Comparison of ENCODE assay signal across 10 mouse cellular contexts in the genomic region with DNA sequence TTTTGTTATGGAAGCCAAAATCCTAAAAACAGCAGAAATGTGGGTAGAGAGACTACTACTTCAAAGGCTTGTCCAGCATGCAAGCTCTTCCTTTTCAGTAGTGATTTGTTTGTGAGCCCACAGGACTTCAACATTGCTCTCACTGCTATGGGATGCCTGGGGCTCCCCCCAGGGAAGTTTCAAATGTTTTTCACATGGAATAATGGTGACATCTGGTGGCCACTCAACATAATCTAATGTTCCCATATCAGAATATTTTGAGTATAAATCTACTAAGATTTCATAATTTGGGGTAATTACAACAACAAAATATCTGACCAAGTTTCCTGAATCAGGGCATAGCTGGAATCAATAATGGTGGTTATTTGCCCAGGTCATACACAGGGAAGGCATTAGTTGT.
A peak's percentile ranks its signal among the peaks of the same experiment; 100 is the strongest.
DNase-seq lines count a peak whose midpoint lies in the region; ATAC-seq and TF ChIP-seq lines count a peak whose summit lies in the region.
"Had no signal": no experiment of that assay in that cellular context is flagged by ENCODE, and none has a peak within 500 bp of the region (broad histone marks: within the 10 kb centered on the region; RNA-seq: fewer than 3 reads in every experiment).

No protein-coding gene starts in this region.

- H3K9me3 ChIP-seq in kidney, embryonic 15.5 days (replicated peaks), result no peaks in the 10 kb centered on the region; the same call in 1 of the 2 replicates
- H3K9me3 ChIP-seq: heart, embryonic 13.5 days; stomach, embryonic 15.5 days had no signal

- no peaks in the 10 kb centered on the region for H3K4me1 ChIP-seq in kidney, embryonic 15.5 days
- H3K4me1 ChIP-seq in thymus, adult 2 months (replicated peaks; ENCODE audit: control insufficient read depth, insufficient read depth, low read length), result no peaks in the 10 kb centered on the region
- H3K4me1 ChIP-seq: heart, embryonic 13.5 days; stomach, embryonic 15.5 days had no signal

- H3K4me2 ChIP-seq in kidney, embryonic 15.5 days, result no peak overlapping the region
- H3K4me2 ChIP-seq: heart, embryonic 13.5 days; stomach, embryonic 15.5 days had no signal

- TF ChIP-seq POLR2A in brain, embryonic 14.5 days (IDR thresholded peaks at IDR 0.05; ENCODE audit: borderline replicate concordance, extremely low read depth, insufficient read depth, insufficient read length, poor library complexity, severe bottlenecking), result no peak
- TF ChIP-seq POLR2A in thymus, adult 2 months (IDR thresholded peaks at IDR 0.05; ENCODE audit: control insufficient read depth, extremely low read depth, insufficient read depth, low read length, poor library complexity), result no peak

- peak; percentile 9 to 15 for DNase-seq in cerebellum, postnatal 14 days
- no peak for DNase-seq in cerebellum, adult 9-11 months
- peak; percentile 12 to 17 for DNase-seq in kidney, postnatal 4 days
- peak; percentile 45 for DNase-seq in 3T3-L1 (ENCODE audit: low read depth, low spot score)
- DNase-seq in brain, embryonic 14.5 days (ENCODE audit: low read depth), result peak; percentile 38
- DNase-seq in thymus, adult 2 months, result no peak
- DNase-seq in cerebellum, postnatal 36 days, result no peak

- peak; percentile 20; the same call in 1 of the 2 replicates for TF ChIP-seq CTCF in brain, embryonic 14.5 days (IDR thresholded peaks at IDR 0.05; ENCODE audit: borderline replicate concordance, extremely low read depth, insufficient read depth, insufficient read length)
- TF ChIP-seq CTCF in thymus, adult 2 months (IDR thresholded peaks at IDR 0.05; ENCODE audit: borderline replicate concordance, control insufficient read depth, extremely low read depth, insufficient read depth, low read length, poor library complexity), result no peak

- no peak overlapping the region for H3K9ac ChIP-seq in kidney, embryonic 15.5 days
- H3K9ac ChIP-seq: heart, embryonic 13.5 days; stomach, embryonic 15.5 days had no signal

- ATAC-seq in kidney, embryonic 15.5 days (replicated peaks; ENCODE audit: low FRiP score), result no peak

- no peaks in the 10 kb centered on the region for H3K36me3 ChIP-seq in kidney, embryonic 15.5 days
- no peaks in the 10 kb centered on the region for H3K36me3 ChIP-seq in thymus, adult 2 months (ENCODE audit: control insufficient read depth, insufficient read depth, low read length)
- H3K36me3 ChIP-seq: heart, embryonic 13.5 days; stomach, embryonic 15.5 days had no signal

- no peak overlapping the region for H3K4me3 ChIP-seq in kidney, embryonic 15.5 days (replicated peaks)
- no peak overlapping the region for H3K4me3 ChIP-seq in thymus, adult 2 months (ENCODE audit: control insufficient read depth, insufficient read depth, low read length)
- H3K4me3 ChIP-seq: heart, embryonic 13.5 days; stomach, embryonic 15.5 days had no signal

- no peaks in the 10 kb centered on the region for H3K27me3 ChIP-seq in kidney, embryonic 15.5 days
- H3K27me3 ChIP-seq in thymus, adult 2 months (ENCODE audit: control insufficient read depth, insufficient read depth, low read length), result no peaks in the 10 kb centered on the region
- H3K27me3 ChIP-seq: heart, embryonic 13.5 days; stomach, embryonic 15.5 days had no signal

- no peak overlapping the region for H3K27ac ChIP-seq in kidney, embryonic 15.5 days
- no peak overlapping the region for H3K27ac ChIP-seq in thymus, adult 2 months (ENCODE audit: control insufficient read depth, insufficient read depth, low read length)
- H3K27ac ChIP-seq: heart, embryonic 13.5 days; stomach, embryonic 15.5 days had no signal

Comparison
In these comparisons a context has a peak if more than half of its experiments do, and no peak if none do; other contexts are left out.
1. DNase-seq: peak in cerebellum, postnatal 14 days (2 of 2), kidney, postnatal 4 days (2 of 2), 3T3-L1 (single experiment) and brain, embryonic 14.5 days (single experiment); none in cerebellum, adult 9-11 months (single experiment), thymus, adult 2 months (single experiment) and cerebellum, postnatal 36 days (0 of 2).